Mouse (Mus musculus) E14TG2a.4 (cell line): ENCODE measurements at regions not wholly inside any gene's neighbourhood (a gene's known extent, or its start where the extent isn't known, plus 50 kb on each side); places are given as distances from the start of the nearest gene placed in this dataset.

Experiments
- CTCF ChIP-seq: conservative IDR thresholded peaks from 2 replicates; pipeline ENCODE4 v1.5.1; 2014; ENCODE audit warnings: low read length
- NANOG ChIP-seq: IDR thresholded peaks from 2 replicates; pipeline ENCODE4 v1.6.1; 2014; ENCODE audit warnings: borderline replicate concordance, low read length, mixed read lengths

DNA sequence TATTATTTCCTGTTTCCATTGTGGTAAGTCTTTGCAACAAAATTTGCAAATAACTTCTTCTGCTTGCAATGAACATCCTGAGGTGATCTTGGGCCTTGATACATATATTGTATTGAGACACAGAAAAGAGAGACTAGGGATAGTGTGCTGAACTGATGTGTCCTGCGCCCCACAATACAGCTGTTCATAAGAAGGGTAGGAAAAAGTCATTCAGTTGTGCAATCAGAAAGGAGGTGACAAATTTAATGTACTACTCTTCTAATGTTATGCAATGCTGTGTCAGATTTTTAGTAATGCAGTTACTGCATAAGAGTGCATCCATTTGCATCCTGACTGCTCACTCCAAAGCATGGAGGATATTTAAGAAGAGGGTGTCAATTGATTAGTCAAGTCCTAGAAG, 543.5 kb downstream of the Flrt2 start:
- TF ChIP-seq CTCF (no peak), NANOG (no peak)
